Mouse (Mus musculus) CH12.LX (cell line): Measurements from ENCODE around the gene Cpb2.

Experiments used
- POLR2A ChIP-seq: IDR thresholded peaks from 2 replicates; pipeline ENCODE4 v1.6.1; 2011; ENCODE audit warnings: low read depth, mild to moderate bottlenecking, improper control_type of control experiment, low read length
- USF1 ChIP-seq: IDR thresholded peaks from 2 replicates; pipeline ENCODE4 v1.6.1; 2014; ENCODE audit warnings: low read depth, mild to moderate bottlenecking, inconsistent platforms, low read length, improper control_type of control experiment

- TF ChIP-seq USF1: no peak
- TF ChIP-seq POLR2A: no peak
These were observed 35.8 kb upstream of the Cpb2 start for GRCm38 (mm10) chr14:75206307-75206706.
